Mouse (Mus musculus): ENCODE measurements around the gene Sumf1. TPM values are rescaled to one million over a fixed set of nuclear protein-coding genes. Genes with fewer than 3 reads are reported as not detected.

Sumf1 gene
- 22.3 and 23.2 TPM in 2 replicates for polyA plus RNA-seq (2015; fragmentation: Nextera tagmentation; extraction: Ambion mirVana)

GRCm38 (mm10) chr6:108184847-108185684 lies at the start of gene Sumf1:
TSS of gene Sumf1 (minus strand) at chr6:108185582.
- Histone ChIP-seq H3K4me1 (peaks cover 7% of the 10 kb centered on the region), H3K36me3 (no peaks in the 10 kb centered on the region), H3K27ac (no peak within 1 kb of the TSS), H3K27me3 (no peaks in the 10 kb centered on the region), H3K9ac (peak within 1 kb of the TSS; percentile 80), H3K4me3 (peak within 1 kb of the TSS; percentile 86), H3K9me3 (no peaks in the 10 kb centered on the region), H3K4me2 (peak within 1 kb of the TSS; percentile 87)
- peak; percentile 79; the same call in 1 of the 2 replicates for ATAC-seq (ENCODE audit: insufficient number of reproducible peaks, insufficient read depth, low FRiP score, low TSS enrichment, low read depth)
- 4% methylated on average over 49 of the region's 49 CpGs for WGBS

- WGBS = 66% methylated on average over 6 of the region's 6 CpGs
- Histone ChIP-seq H3K4me1 (peaks cover 59% of the 10 kb centered on the region), H3K27me3 (no peaks in the 10 kb centered on the region), H3K9me3 (no peaks in the 10 kb centered on the region), H3K4me3 (no peak overlapping the region), H3K36me3 (no peaks in the 10 kb centered on the region), H3K4me2 (no peak overlapping the region), H3K27ac (no peak overlapping the region), H3K9ac (no peak overlapping the region)
- ATAC-seq (ENCODE audit: insufficient number of reproducible peaks, insufficient read depth, low FRiP score, low TSS enrichment, low read depth) = no peak
Measured at GRCm38 (mm10) chr6:108234536-108234935, 49.2 kb upstream of the Sumf1 start.

GRCm38 (mm10) chr6:108233070-108233469 lies 47.7 kb upstream of the Sumf1 start:
- no peak overlapping the region for H3K27ac ChIP-seq
- peaks cover 53% of the 10 kb centered on the region for H3K4me1 ChIP-seq
- H3K9me3 ChIP-seq = no peaks in the 10 kb centered on the region
- 32% methylated on average over 6 of the region's 6 CpGs for whole genome bisulfite sequencing
- H3K36me3 ChIP-seq = no peaks in the 10 kb centered on the region
- ATAC-seq (ENCODE audit: insufficient number of reproducible peaks, insufficient read depth, low FRiP score, low TSS enrichment, low read depth) = no peak
- H3K4me2 ChIP-seq = no peak overlapping the region
- no peak overlapping the region for H3K4me3 ChIP-seq
- H3K9ac ChIP-seq = no peak overlapping the region
- no peaks in the 10 kb centered on the region for H3K27me3 ChIP-seq

- Histone ChIP-seq H3K4me3 (no peak overlapping the region), H3K4me1 (peaks cover 50% of the 10 kb centered on the region), H3K9me3 (no peaks in the 10 kb centered on the region), H3K36me3 (no peaks in the 10 kb centered on the region), H3K9ac (no peak overlapping the region), H3K4me2 (no peak overlapping the region), H3K27me3 (no peaks in the 10 kb centered on the region), H3K27ac (no peak overlapping the region)
- no peak for ATAC-seq (ENCODE audit: insufficient number of reproducible peaks, insufficient read depth, low FRiP score, low TSS enrichment, low read depth)
- 70% methylated on average over 11 of the region's 11 CpGs for WGBS
Measured at GRCm38 (mm10) chr6:108231892-108232710, 46.7 kb upstream of the Sumf1 start.

GRCm38 (mm10) chr6:108230608-108231007 lies 45.2 kb upstream of the Sumf1 start:
- 91% methylated on average over 3 of the region's 3 CpGs for WGBS
- ATAC-seq (ENCODE audit: insufficient number of reproducible peaks, insufficient read depth, low FRiP score, low TSS enrichment, low read depth) = no peak
- H3K9ac ChIP-seq = no peak overlapping the region
- no peaks in the 10 kb centered on the region for H3K27me3 ChIP-seq
- no peak overlapping the region for H3K27ac ChIP-seq
- no peak overlapping the region for H3K4me2 ChIP-seq
- no peaks in the 10 kb centered on the region for H3K9me3 ChIP-seq
- peaks cover 44% of the 10 kb centered on the region for H3K4me1 ChIP-seq
- no peaks in the 10 kb centered on the region for H3K36me3 ChIP-seq
- H3K4me3 ChIP-seq = no peak overlapping the region

GRCm38 (mm10) chr6:108228601-108229000 lies 43.2 kb upstream of the Sumf1 start:
- H3K36me3 ChIP-seq = no peaks in the 10 kb centered on the region
- WGBS = 13% methylated on average over 2 of the region's 2 CpGs
- no peak overlapping the region for H3K27ac ChIP-seq
- H3K4me1 ChIP-seq = peaks cover 37% of the 10 kb centered on the region
- H3K4me3 ChIP-seq = no peak overlapping the region
- H3K4me2 ChIP-seq = no peak overlapping the region
- no peak overlapping the region for H3K9ac ChIP-seq
- no peak for ATAC-seq (ENCODE audit: insufficient number of reproducible peaks, insufficient read depth, low FRiP score, low TSS enrichment, low read depth)
- H3K27me3 ChIP-seq = no peaks in the 10 kb centered on the region
- H3K9me3 ChIP-seq = no peaks in the 10 kb centered on the region

- Histone ChIP-seq H3K27me3 (no peaks in the 10 kb centered on the region), H3K36me3 (no peaks in the 10 kb centered on the region), H3K9me3 (no peaks in the 10 kb centered on the region), H3K4me1 (peaks cover 32% of the 10 kb centered on the region), H3K4me3 (no peak overlapping the region), H3K27ac (no peak overlapping the region), H3K9ac (no peak overlapping the region), H3K4me2 (no peak overlapping the region)
- WGBS = 65% methylated on average over 6 of the region's 6 CpGs
- no peak for ATAC-seq (ENCODE audit: insufficient number of reproducible peaks, insufficient read depth, low FRiP score, low TSS enrichment, low read depth)
Measured at GRCm38 (mm10) chr6:108228048-108228447, 42.7 kb upstream of the Sumf1 start.

- 94% methylated on average over 6 of the region's 6 CpGs for WGBS
- Histone ChIP-seq H3K27ac (no peak overlapping the region), H3K36me3 (no peaks in the 10 kb centered on the region), H3K9me3 (no peaks in the 10 kb centered on the region), H3K4me2 (no peak overlapping the region), H3K4me3 (no peak overlapping the region), H3K9ac (no peak overlapping the region), H3K27me3 (no peaks in the 10 kb centered on the region), H3K4me1 (peaks cover 26% of the 10 kb centered on the region)
- no peak for ATAC-seq (ENCODE audit: insufficient number of reproducible peaks, insufficient read depth, low FRiP score, low TSS enrichment, low read depth)
Measured at GRCm38 (mm10) chr6:108227461-108227860, 42.1 kb upstream of the Sumf1 start.

GRCm38 (mm10) chr6:108226230-108226629 lies 40.8 kb upstream of the Sumf1 start:
- H3K9me3 ChIP-seq = no peaks in the 10 kb centered on the region
- no peaks in the 10 kb centered on the region for H3K27me3 ChIP-seq
- H3K27ac ChIP-seq = no peak overlapping the region
- H3K9ac ChIP-seq = no peak overlapping the region
- 31% methylated on average over 7 of the region's 7 CpGs for WGBS
- no peak overlapping the region for H3K4me2 ChIP-seq
- no peak for ATAC-seq (ENCODE audit: insufficient number of reproducible peaks, insufficient read depth, low FRiP score, low TSS enrichment, low read depth)
- no peak overlapping the region for H3K4me3 ChIP-seq
- peaks cover 24% of the 10 kb centered on the region for H3K4me1 ChIP-seq
- no peaks in the 10 kb centered on the region for H3K36me3 ChIP-seq

GRCm38 (mm10) chr6:108225027-108225426 lies 39.6 kb upstream of the Sumf1 start:
- Histone ChIP-seq H3K9ac (no peak overlapping the region), H3K9me3 (no peaks in the 10 kb centered on the region), H3K27me3 (no peaks in the 10 kb centered on the region), H3K36me3 (no peaks in the 10 kb centered on the region), H3K4me2 (no peak overlapping the region), H3K4me3 (no peak overlapping the region), H3K4me1 (peaks cover 24% of the 10 kb centered on the region), H3K27ac (no peak overlapping the region)
- 85% methylated on average over 2 of the region's 2 CpGs for WGBS
- ATAC-seq (ENCODE audit: insufficient number of reproducible peaks, insufficient read depth, low FRiP score, low TSS enrichment, low read depth) = no peak

GRCm38 (mm10) chr6:108224361-108224760 lies 39.0 kb upstream of the Sumf1 start:
- Histone ChIP-seq H3K27me3 (no peaks in the 10 kb centered on the region), H3K4me2 (no peak overlapping the region), H3K4me1 (peaks cover 24% of the 10 kb centered on the region), H3K4me3 (no peak overlapping the region), H3K9ac (no peak overlapping the region), H3K9me3 (no peaks in the 10 kb centered on the region), H3K27ac (no peak overlapping the region), H3K36me3 (no peaks in the 10 kb centered on the region)
- ATAC-seq (ENCODE audit: insufficient number of reproducible peaks, insufficient read depth, low FRiP score, low TSS enrichment, low read depth) = no peak
- 94% methylated on average over 4 of the region's 4 CpGs for WGBS

GRCm38 (mm10) chr6:108222875-108223274 lies 37.5 kb upstream of the Sumf1 start:
- H3K4me3 ChIP-seq = no peak overlapping the region
- H3K36me3 ChIP-seq = no peaks in the 10 kb centered on the region
- 91% methylated on average over 5 of the region's 5 CpGs for WGBS
- H3K27ac ChIP-seq = no peak overlapping the region
- peaks cover 17% of the 10 kb centered on the region for H3K4me1 ChIP-seq
- H3K27me3 ChIP-seq = no peaks in the 10 kb centered on the region
- no peak overlapping the region for H3K9ac ChIP-seq
- no peaks in the 10 kb centered on the region for H3K9me3 ChIP-seq
- no peak for ATAC-seq (ENCODE audit: insufficient number of reproducible peaks, insufficient read depth, low FRiP score, low TSS enrichment, low read depth)
- no peak overlapping the region for H3K4me2 ChIP-seq

Measured in embryonic facial prominence, embryonic 13.5 days (tissue).